Comparison of ENCODE assay signal across 8 mouse cellular contexts in genomic region chr9:111149188-111149945, GRCm38 (mm10). TPM values are rescaled to one million over a fixed set of nuclear protein-coding genes. Genes with fewer than 3 reads are reported as not detected.
DNase-seq lines count a peak whose midpoint lies in the region; ATAC-seq and TF ChIP-seq lines count a peak whose summit lies in the region.

No protein-coding gene starts in this region.

- no peak for TF ChIP-seq POLR2A in liver, adult 2 months (IDR thresholded peaks at IDR 0.05; ENCODE audit: extremely low read depth, insufficient read depth, low read length)
- TF ChIP-seq POLR2A in heart, adult 2 months (IDR thresholded peaks at IDR 0.05; ENCODE audit: insufficient read depth, low read depth, low read length): peak; percentile 32; the same call in 1 of the 2 replicates

- no peak overlapping the region for H3K4me2 ChIP-seq in liver, embryonic 12.5 days
- no peak overlapping the region for H3K4me2 ChIP-seq in kidney, embryonic 15.5 days

- no peak for ATAC-seq in liver, embryonic 12.5 days
- ATAC-seq in kidney, embryonic 15.5 days (replicated peaks; ENCODE audit: low FRiP score): peak; percentile 82
- no peak for ATAC-seq in CD4-positive, CD25-positive, alpha-beta regulatory T cell, adult 4 months

- H3K9me3 ChIP-seq in liver, embryonic 12.5 days (replicated peaks): no peaks in the 10 kb centered on the region
- H3K9me3 ChIP-seq in kidney, embryonic 15.5 days (replicated peaks): no peaks in the 10 kb centered on the region

- WGBS in liver, adult 2 months: 36% methylated on average over 5 of the region's 5 CpGs
- whole genome bisulfite sequencing in liver, embryonic 12.5 days (ENCODE audit: insufficient replicate concordance): 40% methylated on average over 5 of the region's 5 CpGs
- 16% methylated on average over 5 of the region's 5 CpGs for WGBS in heart, adult 2 months
- WGBS in kidney, embryonic 15.5 days: 30% methylated on average over 5 of the region's 5 CpGs

- TF ChIP-seq EP300 in heart, adult 2 months (IDR thresholded peaks at IDR 0.05; ENCODE audit: insufficient read depth, low read depth, low read length): 0 out of 2 replicates have a peak, but pooled peaks have one; percentile 56

- TF ChIP-seq CTCF in liver, adult 2 months (IDR thresholded peaks at IDR 0.05; ENCODE audit: low read depth, low read length): no peak
- peak; percentile 16; the same call in 1 of the 2 replicates for TF ChIP-seq CTCF in heart, adult 2 months (IDR thresholded peaks at IDR 0.05)

- 0 out of 2 replicates have a peak overlapping the region, but pooled peaks have one; percentile 58 for H3K27ac ChIP-seq in liver, adult 2 months (replicated peaks; ENCODE audit: insufficient read depth, low read depth, low read length)
- no peak overlapping the region for H3K27ac ChIP-seq in liver, embryonic 12.5 days
- peak overlapping the region; percentile 73 for H3K27ac ChIP-seq in heart, adult 2 months
- H3K27ac ChIP-seq in kidney, embryonic 15.5 days: peak overlapping the region; percentile 39; the same call in 1 of the 2 replicates

- DNase-seq in liver, adult 2 months (ENCODE audit: extremely low read depth, low read depth, low spot score): peak; percentile 85
- DNase-seq in heart, adult 2 months: peak in 1 of 2 experiments; percentile 71
- DNase-seq in skeletal muscle tissue, adult 2 months (ENCODE audit: low read depth, low spot score): peak; percentile 81
- DNase-seq in thymus, postnatal 36 days: no peak
- no peak for DNase-seq in right cerebral cortex, postnatal 25 days

- H3K27me3 ChIP-seq in liver, adult 2 months (ENCODE audit: control insufficient read depth, insufficient read depth, low read length): no peaks in the 10 kb centered on the region
- H3K27me3 ChIP-seq in liver, embryonic 12.5 days (replicated peaks): no peaks in the 10 kb centered on the region
- no peaks in the 10 kb centered on the region for H3K27me3 ChIP-seq in heart, adult 2 months (ENCODE audit: control insufficient read depth, insufficient read depth, low read length)
- no peaks in the 10 kb centered on the region for H3K27me3 ChIP-seq in kidney, embryonic 15.5 days

- peaks cover 21% of the 10 kb centered on the region for H3K4me1 ChIP-seq in liver, adult 2 months (ENCODE audit: control insufficient read depth, insufficient read depth, low read length)
- H3K4me1 ChIP-seq in liver, embryonic 12.5 days: peaks cover 29% of the 10 kb centered on the region
- H3K4me1 ChIP-seq in heart, adult 2 months (ENCODE audit: control insufficient read depth, insufficient read depth, low read length): peaks cover 33% of the 10 kb centered on the region
- peaks cover 25% of the 10 kb centered on the region for H3K4me1 ChIP-seq in kidney, embryonic 15.5 days

- no peak overlapping the region for H3K9ac ChIP-seq in liver, adult 2 months (ENCODE audit: low read depth, low read length)
- H3K9ac ChIP-seq in liver, embryonic 12.5 days: no peak overlapping the region
- no peak overlapping the region; the same call in 1 of the 2 replicates for H3K9ac ChIP-seq in heart, adult 2 months (ENCODE audit: low read depth, low read length)
- no peak overlapping the region for H3K9ac ChIP-seq in kidney, embryonic 15.5 days

- H3K4me3 ChIP-seq in liver, adult 2 months (ENCODE audit: insufficient read depth, low read depth, low read length): no peak overlapping the region
- no peak overlapping the region for H3K4me3 ChIP-seq in liver, embryonic 12.5 days
- H3K4me3 ChIP-seq in heart, adult 2 months: no peak overlapping the region
- H3K4me3 ChIP-seq in kidney, embryonic 15.5 days (replicated peaks): no peak overlapping the region

- no peaks in the 10 kb centered on the region for H3K36me3 ChIP-seq in liver, adult 2 months (ENCODE audit: control insufficient read depth, insufficient read depth, low read length)
- no peaks in the 10 kb centered on the region for H3K36me3 ChIP-seq in liver, embryonic 12.5 days
- peaks cover 44% of the 10 kb centered on the region for H3K36me3 ChIP-seq in heart, adult 2 months (ENCODE audit: control insufficient read depth, insufficient read depth, low read length)
- H3K36me3 ChIP-seq in kidney, embryonic 15.5 days: no peaks in the 10 kb centered on the region

- intact Hi-C loops in heart, adult 2 months (cut with DNase I): no loop called here

- H3K79me2 ChIP-seq in liver, adult 2 months (ENCODE audit: control insufficient read depth, insufficient read depth, low read length): peaks cover 22% of the 10 kb centered on the region; the same call in 1 of the 2 replicates
- H3K79me2 ChIP-seq in heart, adult 2 months (replicated peaks; ENCODE audit: control insufficient read depth, insufficient read depth, low read length): peaks cover 2% of the 10 kb centered on the region; the same call in 1 of the 2 replicates

RNA-seq across cellular contexts. Expression of gene Lrrfip2, which starts 32.0 kb away (rescaled TPM):
- 24.6 and 37.8 TPM in 2 replicates for total RNA-seq in liver, adult 2 months (2014; rRNA removed)
- polyA plus RNA-seq in liver, adult 2 months (2012; rRNA removed): 9.3 and 9.7 TPM in 2 replicates
- polyA plus RNA-seq in liver, embryonic 12.5 days (2016; fragmentation: Nextera tagmentation; extraction: Ambion mirVana): 29.5 and 30.6 TPM in 2 replicates
- total RNA-seq in heart, adult 2 months (2021): 10 to 100 TPM; 83.6 to 84.1 TPM
- 33.5 and 61.2 TPM in 2 replicates for polyA plus RNA-seq in heart, adult 2 months (2012; rRNA removed)
- polyA plus RNA-seq in kidney, embryonic 15.5 days (2015; fragmentation: Nextera tagmentation; extraction: Ambion mirVana): 35.9 and 37.9 TPM in 2 replicates
- 1 to 10 TPM; 8.2 to 9.6 TPM for polyA plus RNA-seq in CD4-positive, CD25-positive, alpha-beta regulatory T cell, adult 4 months (2017; shearing (Covaris generic))

Comparison
In these comparisons a context has a peak if more than half of its experiments do, and no peak if none do; other contexts are left out.
1. DNase-seq: peak in liver, adult 2 months (single experiment) and skeletal muscle tissue, adult 2 months (single experiment); none in thymus, postnatal 36 days (0 of 2) and right cerebral cortex, postnatal 25 days (single experiment).